Mouse (Mus musculus) liver, embryonic 12.5 days (tissue): Measurements from ENCODE around the gene Slc4a5. TPM values are rescaled to one million over a fixed set of nuclear protein-coding genes. Genes with fewer than 3 reads are reported as not detected.
"Not testable (repeated sequence)": the region's sequence is repeated elsewhere in the genome, so short reads cannot be mapped to it uniquely, and the experiment has no call there.

Experiments used
- ATAC-seq: fragments of 200-750 bp; cut with Nextera tagmentation; 2 replicates; pipeline ENCODE4 v1.8.0; 2017; ENCODE audit warnings: moderate number of reproducible peaks, mild to moderate bottlenecking, moderate library complexity
- H3K27ac ChIP-seq: fragments of 300-500 bp; sonication (generic); 2 replicates; pipeline ENCODE4 v1.5.1; 2016; ENCODE audit warnings: mild to moderate bottlenecking
- H3K27me3 ChIP-seq: fragments of 300-500 bp; sonication (generic); replicated peaks from 2 replicates; pipeline ENCODE4 v1.6.1; 2016; ENCODE audit warnings: mild to moderate bottlenecking, moderate library complexity
- H3K36me3 ChIP-seq: fragments of 300-500 bp; sonication (generic); 2 replicates; pipeline ENCODE4 v1.6.1; 2016; ENCODE audit warnings: mild to moderate bottlenecking, moderate library complexity
- H3K4me1 ChIP-seq: fragments of 300-500 bp; sonication (generic); 2 replicates; pipeline ENCODE4 v1.6.1; 2016
- H3K4me2 ChIP-seq: fragments of 300-500 bp; sonication (generic); 2 replicates; pipeline ENCODE4 v1.6.1; 2016; ENCODE audit warnings: mild to moderate bottlenecking, moderate library complexity
- H3K4me3 ChIP-seq: fragments of 300-500 bp; sonication (generic); 2 replicates; pipeline ENCODE4 v1.5.1; 2016; ENCODE audit warnings: mild to moderate bottlenecking, moderate library complexity
- H3K9ac ChIP-seq: fragments of 300-500 bp; sonication (generic); 2 replicates; pipeline ENCODE4 v1.6.1; 2016; ENCODE audit warnings: mild to moderate bottlenecking, moderate library complexity
- H3K9me3 ChIP-seq: fragments of 300-500 bp; sonication (generic); replicated peaks from 2 replicates; pipeline ENCODE4 v1.6.1; 2016; ENCODE audit warnings: mild to moderate bottlenecking, moderate library complexity
- WGBS: fragments of 180-500 bp; shearing (Covaris S2); methylation state at CpG from one replicate; pipeline ENCODE4 v1.1.7; 2016; ENCODE audit not compliant: insufficient replicate concordance; 5-methylcytosine and 5-hydroxymethylcytosine counted together
- polyA plus RNA-seq: library from polyadenylated mRNA; unstranded; fragments of >200 nt; fragmentation: Nextera tagmentation; extraction: Ambion mirVana; gene quantifications from 2 replicates; pipeline ENCODE4 v1.2.1, GENCODE M21; 2016

Gene Slc4a5
- polyA plus RNA-seq, 1 experiment from 2014 or later = 1.3 TPM

GRCm38 (mm10) chr6:83345285-83345684 is 125.7 kb downstream of the Slc4a5 start:
- H3K4me3 ChIP-seq, H3K9ac ChIP-seq, H3K27ac ChIP-seq, H3K27me3 ChIP-seq, H3K4me2 ChIP-seq, ATAC-seq, H3K9me3 ChIP-seq: not testable (repeated sequence)
- H3K36me3 ChIP-seq = peaks cover 60% of the 10 kb centered on the region
- 87% methylated on average over 8 of the region's 8 CpGs for WGBS
- peaks cover 15% of the 10 kb centered on the region for H3K4me1 ChIP-seq

- no peak for ATAC-seq
Measured at GRCm38 (mm10) chr6:83347916-83348315, 128.3 kb downstream of the Slc4a5 start.

GRCm38 (mm10) chr6:83348873-83349272 is 129.2 kb downstream of the Slc4a5 start, which contains the start of gene Bola3:
Gene Bola3, plus strand, starts transcription at chr6:83349147.
- peaks cover 48% of the 10 kb centered on the region for H3K4me1 ChIP-seq

More at GRCm38 (mm10) chr6:83347916-83348315, 128.3 kb downstream of the Slc4a5 start:
- H3K9ac ChIP-seq = no peak overlapping the region
- no peak overlapping the region for H3K4me3 ChIP-seq
- H3K9me3 ChIP-seq = no peaks in the 10 kb centered on the region
- no peaks in the 10 kb centered on the region for H3K27me3 ChIP-seq
- no peak overlapping the region for H3K4me2 ChIP-seq
- H3K27ac ChIP-seq = peak overlapping the region; percentile 78; the same call in 1 of the 2 replicates
- WGBS = 65% methylated on average over 3 of the region's 3 CpGs
- H3K4me1 ChIP-seq = peaks cover 39% of the 10 kb centered on the region
- peaks cover 52% of the 10 kb centered on the region for H3K36me3 ChIP-seq

GRCm38 (mm10) chr6:83349274-83349958 is 129.8 kb downstream of the Slc4a5 start:
- Histone ChIP-seq H3K4me1 (peaks cover 54% of the 10 kb centered on the region), H3K36me3 (peaks cover 54% of the 10 kb centered on the region), H3K4me3 (peak overlapping the region; percentile 83), H3K9me3 (no peaks in the 10 kb centered on the region), H3K9ac (peak overlapping the region; percentile 95), H3K27me3 (no peaks in the 10 kb centered on the region), H3K27ac (peak overlapping the region; percentile 98), H3K4me2 (peak overlapping the region; percentile 76)
- ATAC-seq = peak; percentile 78
- WGBS = under 1% methylated on average over 50 of the region's 53 CpGs

More at GRCm38 (mm10) chr6:83348873-83349272, 129.2 kb downstream of the Slc4a5 start, which contains the start of gene Bola3:
- Histone ChIP-seq H3K27me3 (no peaks in the 10 kb centered on the region), H3K27ac (peak within 1 kb of the TSS; percentile 98), H3K4me3 (peak within 1 kb of the TSS; percentile 83), H3K4me2 (peak within 1 kb of the TSS; percentile 76), H3K9ac (peak within 1 kb of the TSS; percentile 95), H3K36me3 (peaks cover 54% of the 10 kb centered on the region), H3K9me3 (no peaks in the 10 kb centered on the region)
- no peak for ATAC-seq
- 39% methylated on average over 6 of the region's 6 CpGs for WGBS

- Histone ChIP-seq H3K27me3 (no peaks in the 10 kb centered on the region), H3K9me3 (no peaks in the 10 kb centered on the region), H3K36me3 (peaks cover 58% of the 10 kb centered on the region), H3K4me1 (peaks cover 61% of the 10 kb centered on the region), H3K27ac (peak overlapping the region; percentile 98), H3K9ac (peak overlapping the region; percentile 95), H3K4me2 (peak overlapping the region; percentile 76), H3K4me3 (peak overlapping the region; percentile 83)
- WGBS = 72% methylated on average over 7 of the region's 7 CpGs
- ATAC-seq = no peak
Measured at GRCm38 (mm10) chr6:83350172-83350571, 130.5 kb downstream of the Slc4a5 start.

- peaks cover 61% of the 10 kb centered on the region for H3K36me3 ChIP-seq
- peak overlapping the region; percentile 76 for H3K4me2 ChIP-seq
- H3K9ac ChIP-seq = peak overlapping the region; percentile 95
- no peaks in the 10 kb centered on the region for H3K9me3 ChIP-seq
- H3K4me3 ChIP-seq = peak overlapping the region; percentile 83
- peak overlapping the region; percentile 98 for H3K27ac ChIP-seq
- ATAC-seq = no peak
- H3K27me3 ChIP-seq = no peaks in the 10 kb centered on the region
- WGBS = 75% methylated on average over 16 of the region's 16 CpGs
- H3K4me1 ChIP-seq = peaks cover 69% of the 10 kb centered on the region
Measured at GRCm38 (mm10) chr6:83350851-83351405, 131.3 kb downstream of the Slc4a5 start.

- peak; percentile 96 for ATAC-seq
- no peaks in the 10 kb centered on the region for H3K9me3 ChIP-seq
- 16% methylated on average over 7 of the region's 7 CpGs for WGBS
- peak overlapping the region; percentile 95 for H3K9ac ChIP-seq
- H3K4me2 ChIP-seq = peak overlapping the region; percentile 76
- H3K4me1 ChIP-seq = peaks cover 74% of the 10 kb centered on the region
- peak overlapping the region; percentile 98 for H3K27ac ChIP-seq
- peaks cover 67% of the 10 kb centered on the region for H3K36me3 ChIP-seq
- H3K4me3 ChIP-seq = peak overlapping the region; percentile 83
- H3K27me3 ChIP-seq = no peaks in the 10 kb centered on the region
Measured at GRCm38 (mm10) chr6:83351490-83352160, 132.0 kb downstream of the Slc4a5 start.

GRCm38 (mm10) chr6:83352666-83353410 is 133.2 kb downstream of the Slc4a5 start:
- Histone ChIP-seq H3K4me1 (peaks cover 81% of the 10 kb centered on the region), H3K4me2 (peak overlapping the region; percentile 76), H3K27me3 (no peaks in the 10 kb centered on the region), H3K4me3 (peak overlapping the region; percentile 83), H3K9ac (peak overlapping the region; percentile 95), H3K27ac (peak overlapping the region; percentile 98), H3K36me3 (peaks cover 73% of the 10 kb centered on the region), H3K9me3 (no peaks in the 10 kb centered on the region)
- WGBS = 88% methylated on average over 24 of the region's 24 CpGs
- no peak for ATAC-seq

Other genes starting within 250 kb of the Slc4a5 start
- gene Dok1, start 186.4 kb upstream of the Slc4a5 start, polyA plus RNA-seq = 22.2 and 22.6 TPM in 2 replicates
- gene Loxl3, start 185.7 kb upstream of the Slc4a5 start, polyA plus RNA-seq = 3.1 and 3.2 TPM in 2 replicates
- gene Aup1, start 165.3 kb upstream of the Slc4a5 start, polyA plus RNA-seq = 215 and 233 TPM in 2 replicates
- gene Htra2, start 164.6 kb upstream of the Slc4a5 start, polyA plus RNA-seq = 147 and 154 TPM in 2 replicates
- gene Dqx1, start 162.0 kb upstream of the Slc4a5 start, polyA plus RNA-seq = 5.0 and 5.4 TPM in 2 replicates
- gene Tlx2, start 149.5 kb upstream of the Slc4a5 start, polyA plus RNA-seq = 0.11 and 0.42 TPM in 2 replicates
- 20.8 and 23.3 TPM in 2 replicates for gene Pcgf1, start 142.0 kb upstream of the Slc4a5 start, polyA plus RNA-seq
- 0.25 and 0.44 TPM in 2 replicates for gene Lbx2, start 133.5 kb upstream of the Slc4a5 start, polyA plus RNA-seq
- gene Ccdc142, start 118.2 kb upstream of the Slc4a5 start, polyA plus RNA-seq = 1.5 and 1.9 TPM in 2 replicates
- gene Gm42688, start 118.2 kb upstream of the Slc4a5 start, polyA plus RNA-seq = 2.3 TPM in 2 replicates
- gene Mrpl53, start 110.8 kb upstream of the Slc4a5 start, polyA plus RNA-seq = 101 and 105 TPM in 2 replicates
- 83.5 and 86.9 TPM in 2 replicates for gene Mogs, start 104.3 kb upstream of the Slc4a5 start, polyA plus RNA-seq
- 35.0 and 37.9 TPM in 2 replicates for gene Wbp1, start 98.3 kb upstream of the Slc4a5 start, polyA plus RNA-seq
- 12.1 and 13.0 TPM in 2 replicates for gene Ino80b, start 94.4 kb upstream of the Slc4a5 start, polyA plus RNA-seq
- 11.8 and 12.6 TPM in 2 replicates for gene Rtkn, start 84.4 kb upstream of the Slc4a5 start, polyA plus RNA-seq
- gene Wdr54, start 63.4 kb upstream of the Slc4a5 start, polyA plus RNA-seq = 0.81 and 1.1 TPM in 2 replicates
- 0.19 and 0.35 TPM in 2 replicates for gene 1700003E16Rik, start 63.4 kb upstream of the Slc4a5 start, polyA plus RNA-seq
- gene Dctn1, start 53.9 kb upstream of the Slc4a5 start, polyA plus RNA-seq = 46.9 and 48.2 TPM in 2 replicates
- 112 and 114 TPM in 2 replicates for gene Mthfd2, start 106.1 kb downstream of the Slc4a5 start, polyA plus RNA-seq
- gene Mob1a, start 106.2 kb downstream of the Slc4a5 start, polyA plus RNA-seq = 58.6 and 59.9 TPM in 2 replicates
- 314 and 322 TPM in 2 replicates for gene Bola3, start 129.3 kb downstream of the Slc4a5 start, polyA plus RNA-seq
- gene Tet3, start 239.3 kb downstream of the Slc4a5 start, polyA plus RNA-seq = 12.1 and 14.8 TPM in 2 replicates